Comparison of ENCODE assay signal across 21 mouse cellular contexts in genomic region chr13:56606724-56607123, GRCm38 (mm10). TPM values are rescaled to one million over a fixed set of nuclear protein-coding genes. Genes with fewer than 3 reads are reported as not detected.
DNase-seq lines count a peak whose midpoint lies in the region; ATAC-seq and TF ChIP-seq lines count a peak whose summit lies in the region.
"Had no signal": no experiment of that assay in that cellular context is flagged by ENCODE, and none has a peak within 500 bp of the region (broad histone marks: within the 10 kb centered on the region; RNA-seq: fewer than 3 reads in every experiment).

No protein-coding gene starts in this region.

- no peak overlapping the region for H3K4me3 ChIP-seq in kidney, embryonic 15.5 days (replicated peaks)
- H3K4me3 ChIP-seq in embryonic facial prominence, embryonic 12.5 days, result no peak overlapping the region
- no peak overlapping the region for H3K4me3 ChIP-seq in intestine, embryonic 14.5 days (ENCODE audit: low read depth, low read length)
- no peak overlapping the region for H3K4me3 ChIP-seq in limb, embryonic 15.5 days
- no peak overlapping the region for H3K4me3 ChIP-seq in forebrain, postnatal 0 days (ENCODE audit: low read depth, low read length)
- H3K4me3 ChIP-seq: midbrain, embryonic 10.5 days had no signal

- peak overlapping the region; percentile 70 for H3K27ac ChIP-seq in kidney, embryonic 15.5 days
- H3K27ac ChIP-seq in embryonic facial prominence, embryonic 12.5 days, result peak overlapping the region; percentile 72
- H3K27ac ChIP-seq in intestine, embryonic 14.5 days (ENCODE audit: low read depth), result peak overlapping the region; percentile 87
- H3K27ac ChIP-seq in limb, embryonic 15.5 days, result peak overlapping the region; percentile 78
- H3K27ac ChIP-seq in forebrain, postnatal 0 days (ENCODE audit: low read depth, low read length), result no peak overlapping the region
- H3K27ac ChIP-seq: midbrain, embryonic 10.5 days had no signal

- TF ChIP-seq CTCF in forebrain, postnatal 0 days (IDR thresholded peaks at IDR 0.05; ENCODE audit: low read depth), result no peak

- 47% methylated on average over 11 of the region's 11 CpGs for WGBS in kidney, embryonic 15.5 days
- 45% methylated on average over 11 of the region's 11 CpGs for WGBS in embryonic facial prominence, embryonic 12.5 days
- 57% methylated on average over 11 of the region's 11 CpGs for WGBS in intestine, embryonic 14.5 days
- 48% methylated on average over 11 of the region's 11 CpGs for WGBS in limb, embryonic 15.5 days
- WGBS in forebrain, postnatal 0 days, result 64% methylated on average over 11 of the region's 11 CpGs

- no peak overlapping the region for H3K9ac ChIP-seq in kidney, embryonic 15.5 days
- no peak overlapping the region for H3K9ac ChIP-seq in embryonic facial prominence, embryonic 12.5 days
- H3K9ac ChIP-seq in intestine, embryonic 14.5 days (ENCODE audit: low read length), result no peak overlapping the region
- no peak overlapping the region for H3K9ac ChIP-seq in limb, embryonic 15.5 days
- H3K9ac ChIP-seq in forebrain, postnatal 0 days, result no peak overlapping the region

- ATAC-seq in kidney, embryonic 15.5 days (replicated peaks; ENCODE audit: low FRiP score), result no peak
- no peak for ATAC-seq in embryonic facial prominence, embryonic 12.5 days (ENCODE audit: insufficient number of reproducible peaks, insufficient read depth, low FRiP score, low TSS enrichment)
- ATAC-seq in intestine, embryonic 14.5 days (replicated peaks; ENCODE audit: low FRiP score, low TSS enrichment, low read depth), result no peak
- ATAC-seq in limb, embryonic 15.5 days (ENCODE audit: insufficient number of reproducible peaks, low FRiP score, low TSS enrichment, low read depth), result no peak
- ATAC-seq in forebrain, postnatal 0 days, result no peak
- ATAC-seq: CD4-positive, CD25-positive, alpha-beta regulatory T cell, adult 4 months had no signal

- peaks cover 67% of the 10 kb centered on the region for H3K4me1 ChIP-seq in kidney, embryonic 15.5 days
- H3K4me1 ChIP-seq in embryonic facial prominence, embryonic 12.5 days, result peaks cover 64% of the 10 kb centered on the region
- peaks cover 57% of the 10 kb centered on the region for H3K4me1 ChIP-seq in intestine, embryonic 14.5 days (replicated peaks; ENCODE audit: control insufficient read depth, insufficient read depth, low read length)
- H3K4me1 ChIP-seq in limb, embryonic 15.5 days, result peaks cover 59% of the 10 kb centered on the region
- H3K4me1 ChIP-seq in forebrain, postnatal 0 days (ENCODE audit: insufficient read depth), result no peaks in the 10 kb centered on the region

- no peak overlapping the region for H3K4me2 ChIP-seq in kidney, embryonic 15.5 days
- no peak overlapping the region for H3K4me2 ChIP-seq in embryonic facial prominence, embryonic 12.5 days (replicated peaks)
- H3K4me2 ChIP-seq in intestine, embryonic 14.5 days (ENCODE audit: low read length), result no peak overlapping the region
- H3K4me2 ChIP-seq in limb, embryonic 15.5 days, result no peak overlapping the region
- H3K4me2 ChIP-seq in forebrain, postnatal 0 days (ENCODE audit: low read depth), result no peak overlapping the region

- no peak for DNase-seq in kidney, postnatal 36 days
- DNase-seq in intestine, embryonic 14.5 days (ENCODE audit: low spot score), result no peak
- no peak for DNase-seq in layer of hippocampus, adult 9-10 months (ENCODE audit: low spot score)
- DNase-seq in urinary bladder, adult 18-20 months (ENCODE audit: low spot score in 2 of 2), result no peak
- DNase-seq in forebrain, postnatal 0 days, result no peak
- DNase-seq: adrenal gland, postnatal 25 days; cerebellum, adult 9-10 months; embryo, embryonic 11 days; heart, postnatal 10 days; kidney, postnatal 4 days; layer of hippocampus, postnatal 36 days; lung, postnatal 14 days; thymus, postnatal 25 days had no signal

- H3K36me3 ChIP-seq in kidney, embryonic 15.5 days, result no peaks in the 10 kb centered on the region
- no peaks in the 10 kb centered on the region for H3K36me3 ChIP-seq in embryonic facial prominence, embryonic 12.5 days
- no peaks in the 10 kb centered on the region for H3K36me3 ChIP-seq in intestine, embryonic 14.5 days (ENCODE audit: control insufficient read depth, insufficient read depth, low read length)
- H3K36me3 ChIP-seq in limb, embryonic 15.5 days, result no peaks in the 10 kb centered on the region
- no peaks in the 10 kb centered on the region for H3K36me3 ChIP-seq in forebrain, postnatal 0 days (ENCODE audit: insufficient read depth)
- H3K36me3 ChIP-seq: midbrain, embryonic 10.5 days had no signal

- H3K9me3 ChIP-seq in kidney, embryonic 15.5 days (replicated peaks), result no peaks in the 10 kb centered on the region
- no peaks in the 10 kb centered on the region for H3K9me3 ChIP-seq in embryonic facial prominence, embryonic 12.5 days
- H3K9me3 ChIP-seq in intestine, embryonic 14.5 days (ENCODE audit: control insufficient read depth, low read length), result no peaks in the 10 kb centered on the region
- no peaks in the 10 kb centered on the region for H3K9me3 ChIP-seq in limb, embryonic 15.5 days
- no peaks in the 10 kb centered on the region for H3K9me3 ChIP-seq in forebrain, postnatal 0 days (ENCODE audit: low read length)
- H3K9me3 ChIP-seq: midbrain, embryonic 10.5 days had no signal

- H3K27me3 ChIP-seq in kidney, embryonic 15.5 days, result peaks cover 24% of the 10 kb centered on the region; the same call in 1 of the 2 replicates
- H3K27me3 ChIP-seq in embryonic facial prominence, embryonic 12.5 days, result no peaks in the 10 kb centered on the region
- no peaks in the 10 kb centered on the region; the same call in 1 of the 2 replicates for H3K27me3 ChIP-seq in intestine, embryonic 14.5 days (replicated peaks; ENCODE audit: control insufficient read depth, insufficient read depth, low read length)
- no peaks in the 10 kb centered on the region for H3K27me3 ChIP-seq in limb, embryonic 15.5 days
- peaks cover 9% of the 10 kb centered on the region for H3K27me3 ChIP-seq in forebrain, postnatal 0 days (ENCODE audit: insufficient read depth, low read length)

RNA-seq across cellular contexts. Expression of gene Tgfbi, which starts 2.6 kb away (rescaled TPM):
- polyA plus RNA-seq in kidney, embryonic 15.5 days (2015; fragmentation: Nextera tagmentation; extraction: Ambion mirVana), result 121 and 135 TPM in 2 replicates
- polyA plus RNA-seq in embryonic facial prominence, embryonic 12.5 days (2016; fragmentation: Nextera tagmentation; extraction: Ambion mirVana), result 120 and 121 TPM in 2 replicates
- 123 and 163 TPM in 2 replicates for polyA plus RNA-seq in intestine, embryonic 14.5 days (2014; fragmentation: Nextera tagmentation; extraction: Ambion mirVana)
- 105 and 121 TPM in 2 replicates for polyA plus RNA-seq in limb, embryonic 15.5 days (2015; fragmentation: Nextera tagmentation; extraction: Ambion mirVana)
- 4.3 and 4.8 TPM in 2 replicates for total RNA-seq in forebrain, postnatal 0 days (2014; rRNA removed)
- polyA plus RNA-seq in forebrain, postnatal 0 days (2015; fragmentation: Nextera tagmentation; extraction: Ambion mirVana), result 4.9 and 5.3 TPM in 2 replicates
- total RNA-seq: MEL had no signal

RNA-seq across cellular contexts. Expression of gene Lect2, which starts 58.4 kb away (rescaled TPM):
- polyA plus RNA-seq in kidney, embryonic 15.5 days (2015; fragmentation: Nextera tagmentation; extraction: Ambion mirVana), result 1.8 and 2.5 TPM in 2 replicates
- polyA plus RNA-seq in embryonic facial prominence, embryonic 12.5 days (2016; fragmentation: Nextera tagmentation; extraction: Ambion mirVana), result not detected in 2 replicates
- 10.5 and 14.1 TPM in 2 replicates for polyA plus RNA-seq in intestine, embryonic 14.5 days (2014; fragmentation: Nextera tagmentation; extraction: Ambion mirVana)
- not detected in 2 replicates for polyA plus RNA-seq in limb, embryonic 15.5 days (2015; fragmentation: Nextera tagmentation; extraction: Ambion mirVana)
- not detected in 2 replicates for total RNA-seq in forebrain, postnatal 0 days (2014; rRNA removed)
- not detected in 2 replicates for polyA plus RNA-seq in forebrain, postnatal 0 days (2015; fragmentation: Nextera tagmentation; extraction: Ambion mirVana)
- total RNA-seq: heart, postnatal 10 days; layer of hippocampus, postnatal 36 days; MEL had no signal
- polyA plus RNA-seq: CD4-positive, CD25-positive, alpha-beta regulatory T cell, adult 4 months; gonadal fat pad, adult 2 months; midbrain, embryonic 10.5 days; neural tube, embryonic 14.5 days had no signal

Comparison
In these comparisons a context has a peak if more than half of its experiments do, and no peak if none do; other contexts are left out.
1. RNA of gene Tgfbi, which starts 2.6 kb away (polyA plus RNA-seq): 121 to 135 TPM in kidney, embryonic 15.5 days, 123 to 163 TPM in intestine, embryonic 14.5 days, 105 to 121 TPM in limb, embryonic 15.5 days and 120 to 121 TPM in embryonic facial prominence, embryonic 12.5 days; 4.9 to 5.3 TPM in forebrain, postnatal 0 days; every median in the first group is over 10 times any median in the second.